Mouse (Mus musculus) liver, postnatal 0 days (tissue): ENCODE results near the gene Anapc15-ps. TPM values are rescaled to one million over a fixed set of nuclear protein-coding genes. Genes with fewer than 3 reads are reported as not detected.

Source experiments
- ATAC-seq: fragments of 200-750 bp; cut with Nextera tagmentation; 2 replicates; pipeline ENCODE4 v1.8.0; 2017; ENCODE audit warnings: mild to moderate bottlenecking, moderate library complexity
- DNase-seq: peaks from one replicate; pipeline ENCODE4 v3.0.0-alpha.2; 2016
- H3K27ac ChIP-seq: fragments of 300-500 bp; sonication (generic); 2 replicates; pipeline ENCODE4 v1.5.1; 2014; ENCODE audit warnings: antibody characterized with exemption, moderate library complexity, mild to moderate bottlenecking, low read depth
- H3K27me3 ChIP-seq: fragments of 300-500 bp; sonication (generic); 2 replicates; pipeline ENCODE4 v1.6.1; 2014; ENCODE audit warnings: low read length, control low read depth, mixed read lengths; ENCODE audit not compliant: insufficient read depth
- H3K36me3 ChIP-seq: fragments of 300-500 bp; sonication (generic); replicated peaks from 2 replicates; pipeline ENCODE4 v1.6.1; 2014; ENCODE audit warnings: mild to moderate bottlenecking, control low read depth, low read length, moderate library complexity, mixed read lengths; ENCODE audit not compliant: insufficient read depth
- H3K4me1 ChIP-seq: fragments of 300-500 bp; sonication (generic); 2 replicates; pipeline ENCODE4 v1.6.1; 2014; ENCODE audit warnings: antibody characterized with exemption, mild to moderate bottlenecking, control low read depth; ENCODE audit not compliant: insufficient read depth
- H3K4me2 ChIP-seq: fragments of 300-500 bp; sonication (generic); 2 replicates; pipeline ENCODE4 v1.6.1; 2014; ENCODE audit warnings: low read depth, mild to moderate bottlenecking, low read length, moderate library complexity, mixed read lengths
- H3K4me3 ChIP-seq: fragments of 300-500 bp; sonication (generic); 2 replicates; pipeline ENCODE4 v1.5.1; 2014; ENCODE audit warnings: low read depth, low read length
- H3K9ac ChIP-seq: fragments of 300-500 bp; sonication (generic); replicated peaks from 2 replicates; pipeline ENCODE4 v1.6.1; 2014; ENCODE audit warnings: mild to moderate bottlenecking, moderate library complexity
- H3K9me3 ChIP-seq: fragments of 300-500 bp; sonication (generic); 2 replicates; pipeline ENCODE4 v1.6.1; 2016; ENCODE audit warnings: mild to moderate bottlenecking, control low read depth, low read length, mixed read lengths
- CTCF ChIP-seq: sonication (generic); IDR thresholded peaks from 2 replicates; pipeline ENCODE4 v1.5.1; 2016; ENCODE audit warnings: antibody characterized with exemption, low read depth
- EP300 ChIP-seq: IDR thresholded peaks from 2 replicates; pipeline ENCODE4 v1.6.1; 2016; ENCODE audit warnings: antibody characterized with exemption, low read depth, mild to moderate bottlenecking
- WGBS: fragments of 180-500 bp; shearing (Covaris S2); extraction: QIAGEN DNeasy Blood & Tissue Kit; methylation state at CpG from one replicate; pipeline ENCODE4 v1.1.7; 2014; ENCODE audit not compliant: insufficient replicate concordance; 5-methylcytosine and 5-hydroxymethylcytosine counted together
- polyA plus RNA-seq: library from polyadenylated mRNA; unstranded; fragments of >200 nt; fragmentation: Nextera tagmentation; extraction: Ambion mirVana; gene quantifications from 2 replicates; pipeline ENCODE4 v1.2.1, GENCODE M21; 2015

The Anapc15-ps gene
- polyA plus RNA-seq, 1 experiment from 2014 or later = not detected

GRCm38 (mm10) chr10:95643696-95644360, 29.4 kb downstream of the Anapc15-ps start:
- Histone ChIP-seq H3K4me1 (no peaks in the 10 kb centered on the region; the same call in 1 of the 2 replicates), H3K4me3 (no peak overlapping the region), H3K27ac (peak overlapping the region; percentile 79), H3K9me3 (no peaks in the 10 kb centered on the region), H3K9ac (0 out of 2 replicates have a peak overlapping the region, but pooled peaks have one; percentile 5), H3K4me2 (no peak overlapping the region), H3K27me3 (no peaks in the 10 kb centered on the region), H3K36me3 (no peaks in the 10 kb centered on the region)
- DNase-seq = peak; percentile 32
- TF ChIP-seq EP300 (peak; percentile 63; the same call in 1 of the 2 replicates), CTCF (no peak)
- WGBS = 54% methylated on average over 6 of the region's 6 CpGs
- peak; percentile 93 for ATAC-seq

DNA sequence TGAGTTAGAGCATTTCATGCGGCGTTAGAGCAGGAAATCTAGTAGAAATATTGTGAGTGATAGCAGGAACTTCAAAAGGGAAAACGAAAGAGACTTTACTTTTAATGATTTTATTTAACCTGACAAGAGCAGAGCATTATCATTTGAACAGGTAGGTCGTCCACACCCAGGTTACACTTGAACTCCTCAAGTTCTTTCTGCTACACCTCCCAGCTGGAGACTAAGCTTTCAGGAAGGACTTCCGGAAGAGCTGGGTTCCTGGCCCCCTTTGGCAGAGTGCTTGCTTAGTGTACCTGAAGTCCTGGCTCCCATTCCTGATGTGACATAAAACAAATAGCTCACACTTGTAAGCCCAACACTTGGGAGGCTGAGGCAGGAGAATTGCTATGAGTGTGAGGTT, 30.2 kb downstream of the Anapc15-ps start:
- H3K9me3 ChIP-seq = no peaks in the 10 kb centered on the region

DNA sequence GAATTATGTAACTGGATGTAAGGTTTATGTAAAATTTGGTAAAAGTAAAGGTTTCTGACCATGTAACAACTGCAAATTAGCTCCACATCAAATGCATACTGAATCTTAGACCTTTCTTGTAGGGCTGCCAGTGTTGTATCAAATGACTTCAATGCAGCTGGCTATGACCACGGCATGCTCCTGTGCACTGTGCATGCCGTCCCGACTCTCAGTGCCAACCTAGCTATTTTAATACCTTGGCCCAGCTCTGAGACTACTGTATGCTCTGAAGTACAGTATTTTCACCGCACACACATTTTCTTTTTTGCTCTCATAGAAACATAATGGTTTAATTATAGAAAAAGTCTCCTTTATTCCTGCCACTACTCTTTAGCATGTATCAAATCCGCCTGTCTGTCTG, 31.9 kb downstream of the Anapc15-ps start:
- Histone ChIP-seq H3K9me3 (no peaks in the 10 kb centered on the region), H3K4me3 (no peak overlapping the region), H3K36me3 (no peaks in the 10 kb centered on the region), H3K9ac (no peak overlapping the region), H3K27ac (no peak overlapping the region), H3K27me3 (no peaks in the 10 kb centered on the region), H3K4me1 (no peaks in the 10 kb centered on the region; the same call in 1 of the 2 replicates), H3K4me2 (no peak overlapping the region)
- DNase-seq = no peak
- no peak for TF ChIP-seq EP300
- TF ChIP-seq CTCF = no peak
- ATAC-seq = no peak
- 88% methylated on average over 5 of the region's 5 CpGs for WGBS

More for the DNA sequence above, 30.2 kb downstream of the Anapc15-ps start:
- no peak for DNase-seq
- H3K9ac ChIP-seq = no peak overlapping the region
- H3K4me3 ChIP-seq = no peak overlapping the region
- WGBS = 71% methylated on average over 5 of the region's 5 CpGs
- TF ChIP-seq CTCF (no peak), EP300 (no peak)
- H3K36me3 ChIP-seq = no peaks in the 10 kb centered on the region
- H3K27me3 ChIP-seq = no peaks in the 10 kb centered on the region
- H3K4me2 ChIP-seq = no peak overlapping the region
- H3K27ac ChIP-seq = peak overlapping the region; percentile 59
- H3K4me1 ChIP-seq = no peaks in the 10 kb centered on the region; the same call in 1 of the 2 replicates
- no peak for ATAC-seq

DNA sequence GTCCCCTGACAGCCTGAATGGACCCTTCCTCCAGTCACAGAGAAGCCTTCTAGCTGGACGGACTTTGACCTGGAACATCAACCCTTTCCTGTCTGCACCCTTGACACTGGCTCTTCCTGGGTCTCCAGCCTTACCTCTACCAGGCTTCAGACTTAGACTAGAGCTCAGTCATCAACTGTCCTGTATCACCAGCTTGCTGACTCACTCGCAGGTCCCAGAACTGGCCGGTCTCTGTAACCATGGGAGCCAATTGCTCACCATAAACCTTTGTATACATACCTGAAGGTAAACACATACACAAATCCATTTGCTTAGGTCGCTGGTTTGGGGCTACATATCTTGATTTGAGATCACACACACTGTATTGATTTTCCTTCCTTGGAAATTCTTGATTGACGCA, 33.8 kb downstream of the Anapc15-ps start:
- H3K4me2 ChIP-seq = no peak overlapping the region
- ATAC-seq = no peak
- H3K9me3 ChIP-seq = no peaks in the 10 kb centered on the region
- H3K36me3 ChIP-seq = no peaks in the 10 kb centered on the region
- 57% methylated on average over 5 of the region's 5 CpGs for WGBS
- H3K4me3 ChIP-seq = no peak overlapping the region
- no peak overlapping the region for H3K27ac ChIP-seq
- H3K4me1 ChIP-seq = no peaks in the 10 kb centered on the region; the same call in 1 of the 2 replicates
- no peaks in the 10 kb centered on the region for H3K27me3 ChIP-seq
- TF ChIP-seq CTCF (no peak), EP300 (no peak)
- no peak for DNase-seq
- H3K9ac ChIP-seq = no peak overlapping the region

DNA sequence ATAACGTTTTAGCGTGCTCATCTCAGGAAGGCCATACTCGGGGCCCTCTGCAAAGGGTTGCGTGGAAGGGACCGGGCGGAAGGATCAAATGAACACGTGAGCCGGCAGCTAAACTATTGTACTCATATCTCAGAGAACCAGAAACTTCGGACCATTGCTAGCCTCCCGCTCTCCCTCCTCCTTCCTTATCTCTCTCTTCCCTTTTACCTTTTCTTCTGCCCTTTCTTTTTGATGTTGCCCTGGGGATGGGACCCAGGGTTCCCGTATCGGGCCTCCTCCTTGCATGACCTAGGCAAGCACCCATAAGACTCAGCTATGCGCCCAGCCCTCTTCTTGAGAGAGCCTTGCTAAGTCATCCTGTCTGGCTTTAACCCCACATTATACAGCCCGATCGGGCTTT, 38.5 kb downstream of the Anapc15-ps start:
- TF ChIP-seq CTCF (no peak), EP300 (no peak)
- H3K27me3 ChIP-seq = no peaks in the 10 kb centered on the region
- H3K4me2 ChIP-seq = no peak overlapping the region
- H3K9ac ChIP-seq = no peak overlapping the region
- no peak overlapping the region for H3K4me3 ChIP-seq
- DNase-seq (no peak), ATAC-seq (no peak)
- 84% methylated on average over 15 of the region's 15 CpGs for WGBS
- H3K36me3 ChIP-seq = no peaks in the 10 kb centered on the region
- H3K9me3 ChIP-seq = no peaks in the 10 kb centered on the region
- H3K27ac ChIP-seq = peak overlapping the region; percentile 7
- H3K4me1 ChIP-seq = peaks cover 3% of the 10 kb centered on the region; the same call in 1 of the 2 replicates

DNA sequence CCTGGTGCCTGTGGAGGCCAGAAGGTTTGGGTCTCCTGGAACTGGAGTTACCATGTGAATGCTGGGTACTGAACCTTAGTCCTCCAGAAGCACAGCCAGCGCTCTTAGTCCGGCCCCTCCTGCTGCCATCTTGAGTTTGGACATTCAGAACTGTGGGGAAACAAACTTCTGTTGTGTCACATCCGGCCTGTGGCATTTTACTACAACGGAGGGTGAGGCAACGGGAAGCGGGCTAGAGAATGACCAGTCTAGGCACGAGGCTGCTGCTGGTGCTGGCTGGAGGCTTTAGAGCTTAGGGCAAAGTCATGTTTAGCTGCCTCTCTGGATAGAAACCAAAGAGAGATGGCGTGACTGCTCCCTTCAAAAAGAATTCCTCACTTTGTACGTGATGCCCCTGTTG, 39.0 kb downstream of the Anapc15-ps start:
- TF ChIP-seq CTCF = no peak
- TF ChIP-seq EP300 = no peak
- WGBS = 76% methylated on average over 9 of the region's 9 CpGs
- H3K4me3 ChIP-seq = no peak overlapping the region
- H3K4me2 ChIP-seq = no peak overlapping the region
- H3K4me1 ChIP-seq = 0 out of 2 replicates have a peak, but pooled peaks cover 3% of the 10 kb centered on the region
- no peaks in the 10 kb centered on the region for H3K9me3 ChIP-seq
- peak overlapping the region; percentile 7 for H3K27ac ChIP-seq
- no peaks in the 10 kb centered on the region for H3K27me3 ChIP-seq
- DNase-seq = peak; percentile 55
- H3K9ac ChIP-seq = no peak overlapping the region
- H3K36me3 ChIP-seq = no peaks in the 10 kb centered on the region
- peak; percentile 54 for ATAC-seq
